Mouse (Mus musculus) lung, embryonic 16.5 days (tissue): ENCODE results near the gene Fahd1. TPM values are rescaled to one million over a fixed set of nuclear protein-coding genes. Genes with fewer than 3 reads are reported as not detected.

ENCODE experiments used
- ATAC-seq: fragments of 200-750 bp; cut with Nextera tagmentation; 2 replicates; pipeline ENCODE4 v1.8.0; 2017; ENCODE audit warnings: low read depth, mild to moderate bottlenecking, moderate library complexity
- H3K27ac ChIP-seq: fragments of 300-500 bp; sonication (generic); 2 replicates; pipeline ENCODE4 v1.5.1; 2014; ENCODE audit warnings: mild to moderate bottlenecking, control low read depth, low read length
- H3K27me3 ChIP-seq: fragments of 300-500 bp; sonication (generic); 2 replicates; pipeline ENCODE4 v1.6.1; 2014; ENCODE audit warnings: low read depth, low read length, mixed read lengths; ENCODE audit not compliant: control insufficient read depth, insufficient read depth
- H3K36me3 ChIP-seq: fragments of 300-500 bp; sonication (generic); 2 replicates; pipeline ENCODE4 v1.6.1; 2014; ENCODE audit warnings: low read length; ENCODE audit not compliant: control insufficient read depth, insufficient read depth
- H3K4me1 ChIP-seq: fragments of 300-500 bp; sonication (generic); replicated peaks from 2 replicates; pipeline ENCODE4 v1.6.1; 2014; ENCODE audit warnings: low read length, mixed read lengths; ENCODE audit not compliant: control insufficient read depth, insufficient read depth
- H3K4me2 ChIP-seq: fragments of 300-500 bp; sonication (generic); 2 replicates; pipeline ENCODE4 v1.6.1; 2014; ENCODE audit warnings: low read depth, low read length, control low read depth
- H3K4me3 ChIP-seq: fragments of 300-500 bp; sonication (generic); 2 replicates; pipeline ENCODE4 v1.5.1; 2014; ENCODE audit warnings: mild to moderate bottlenecking, low read length, control low read depth
- H3K9ac ChIP-seq: fragments of 300-500 bp; sonication (generic); 2 replicates; pipeline ENCODE4 v1.6.1; 2014; ENCODE audit warnings: low read length, control low read depth
- H3K9me3 ChIP-seq: fragments of 300-500 bp; sonication (generic); 2 replicates; pipeline ENCODE4 v1.6.1; 2016; ENCODE audit warnings: low read length; ENCODE audit not compliant: control insufficient read depth
- WGBS: fragments of 180-500 bp; shearing (Covaris S2); extraction: QIAGEN DNeasy Blood & Tissue Kit; methylation state at CpG from one replicate; pipeline ENCODE4 v1.1.7; 2014; 5-methylcytosine and 5-hydroxymethylcytosine counted together
- polyA plus RNA-seq: library from polyadenylated mRNA; unstranded; fragments of >200 nt; fragmentation: Nextera tagmentation; extraction: Ambion mirVana; gene quantifications from 2 replicates; pipeline ENCODE4 v1.2.1, GENCODE M21; 2015

The Fahd1 gene
- 16.7 and 17.6 TPM in 2 replicates for polyA plus RNA-seq

GRCm38 (mm10) chr17:24850065-24850772, at the start of gene Fahd1:
Gene Fahd1, minus strand, starts transcription at chr17:24850364.
- H3K36me3 ChIP-seq = peaks cover 5% of the 10 kb centered on the region; the same call in 1 of the 2 replicates
- H3K27ac ChIP-seq = peak within 1 kb of the TSS; percentile 97
- H3K4me1 ChIP-seq = peaks cover 12% of the 10 kb centered on the region
- H3K27me3 ChIP-seq = peaks cover 5% of the 10 kb centered on the region
- H3K9me3 ChIP-seq = no peaks in the 10 kb centered on the region
- peak within 1 kb of the TSS; percentile 88 for H3K4me3 ChIP-seq
- H3K4me2 ChIP-seq = peak within 1 kb of the TSS; percentile 94
- under 1% methylated on average over 57 of the region's 58 CpGs for WGBS
- ATAC-seq = peak; percentile 100
- peak within 1 kb of the TSS; percentile 85 for H3K9ac ChIP-seq

GRCm38 (mm10) chr17:24899153-24899552, 49.0 kb upstream of the Fahd1 start:
- WGBS = 80% methylated on average over 5 of the region's 5 CpGs
- Histone ChIP-seq H3K27me3 (no peaks in the 10 kb centered on the region), H3K36me3 (peaks cover 37% of the 10 kb centered on the region), H3K9ac (no peak overlapping the region), H3K4me3 (no peak overlapping the region), H3K9me3 (no peaks in the 10 kb centered on the region), H3K4me1 (peaks cover 17% of the 10 kb centered on the region), H3K27ac (no peak overlapping the region), H3K4me2 (no peak overlapping the region)
- ATAC-seq = no peak

- Histone ChIP-seq H3K36me3 (peaks cover 32% of the 10 kb centered on the region), H3K27me3 (no peaks in the 10 kb centered on the region), H3K4me3 (no peak overlapping the region), H3K9ac (no peak overlapping the region), H3K4me2 (no peak overlapping the region), H3K9me3 (no peaks in the 10 kb centered on the region), H3K4me1 (peaks cover 21% of the 10 kb centered on the region), H3K27ac (no peak overlapping the region)
- ATAC-seq = no peak
- 73% methylated on average over 4 of the region's 4 CpGs for WGBS
Observed at GRCm38 (mm10) chr17:24898041-24898854, 48.1 kb upstream of the Fahd1 start.

GRCm38 (mm10) chr17:24897600-24897999, 47.4 kb upstream of the Fahd1 start:
- H3K27me3 ChIP-seq = no peaks in the 10 kb centered on the region
- H3K9ac ChIP-seq = no peak overlapping the region; the same call in 1 of the 2 replicates
- H3K36me3 ChIP-seq = peaks cover 36% of the 10 kb centered on the region
- WGBS = 71% methylated on average over 4 of the region's 4 CpGs
- no peak overlapping the region for H3K4me3 ChIP-seq
- H3K9me3 ChIP-seq = no peaks in the 10 kb centered on the region
- H3K4me1 ChIP-seq = peaks cover 21% of the 10 kb centered on the region
- H3K4me2 ChIP-seq = no peak overlapping the region
- no peak for ATAC-seq
- no peak overlapping the region for H3K27ac ChIP-seq

GRCm38 (mm10) chr17:24896993-24897269, 46.8 kb upstream of the Fahd1 start:
- peak overlapping the region; percentile 54 for H3K27ac ChIP-seq

GRCm38 (mm10) chr17:24896241-24896992, 46.3 kb upstream of the Fahd1 start, which contains the start of gene Nme3:
Gene Nme3, plus strand, starts transcription at chr17:24896500.
- 1% methylated on average over 50 of the region's 50 CpGs for WGBS

More at GRCm38 (mm10) chr17:24896993-24897269, 46.8 kb upstream of the Fahd1 start:
- H3K36me3 ChIP-seq = peaks cover 36% of the 10 kb centered on the region
- 22% methylated on average over 11 of the region's 11 CpGs for WGBS
- peak overlapping the region; percentile 97 for H3K4me2 ChIP-seq
- ATAC-seq = no peak
- H3K9me3 ChIP-seq = no peaks in the 10 kb centered on the region
- no peaks in the 10 kb centered on the region for H3K27me3 ChIP-seq
- peak overlapping the region; percentile 96 for H3K9ac ChIP-seq
- H3K4me1 ChIP-seq = peaks cover 21% of the 10 kb centered on the region
- H3K4me3 ChIP-seq = peak overlapping the region; percentile 61

GRCm38 (mm10) chr17:24895571-24896240, 45.5 kb upstream of the Fahd1 start:
- H3K4me3 ChIP-seq = peak overlapping the region; percentile 61
- peak overlapping the region; percentile 86 for H3K27ac ChIP-seq
- H3K9ac ChIP-seq = peak overlapping the region; percentile 96
- no peaks in the 10 kb centered on the region for H3K27me3 ChIP-seq
- 7% methylated on average over 23 of the region's 23 CpGs for WGBS
- H3K4me2 ChIP-seq = peak overlapping the region; percentile 97
- ATAC-seq = no peak
- H3K36me3 ChIP-seq = peaks cover 39% of the 10 kb centered on the region
- H3K9me3 ChIP-seq = no peaks in the 10 kb centered on the region
- H3K4me1 ChIP-seq = peaks cover 21% of the 10 kb centered on the region

More at GRCm38 (mm10) chr17:24896241-24896992, 46.3 kb upstream of the Fahd1 start, which contains the start of gene Nme3:
- Histone ChIP-seq H3K27ac (peak within 1 kb of the TSS; percentile 86), H3K4me1 (peaks cover 21% of the 10 kb centered on the region), H3K27me3 (no peaks in the 10 kb centered on the region), H3K4me2 (peak within 1 kb of the TSS; percentile 97), H3K9me3 (no peaks in the 10 kb centered on the region), H3K9ac (peak within 1 kb of the TSS; percentile 96), H3K4me3 (peak within 1 kb of the TSS; percentile 61), H3K36me3 (peaks cover 37% of the 10 kb centered on the region)
- ATAC-seq = peak; percentile 77

- ATAC-seq = peak; percentile 61
- peaks cover 39% of the 10 kb centered on the region for H3K36me3 ChIP-seq
- H3K27ac ChIP-seq = peak within 1 kb of the TSS; percentile 86
- no peaks in the 10 kb centered on the region for H3K27me3 ChIP-seq
- H3K4me2 ChIP-seq = peak within 1 kb of the TSS; percentile 97
- H3K9me3 ChIP-seq = no peaks in the 10 kb centered on the region
- H3K9ac ChIP-seq = peak within 1 kb of the TSS; percentile 96
- peak within 1 kb of the TSS; percentile 61 for H3K4me3 ChIP-seq
- peaks cover 21% of the 10 kb centered on the region for H3K4me1 ChIP-seq
- WGBS = under 1% methylated on average over 61 of the region's 62 CpGs
Observed at GRCm38 (mm10) chr17:24894995-24895547, 44.9 kb upstream of the Fahd1 start, which contains the start of the genes Eme2 and Mrps34. Gene Eme2, minus strand, starts transcription at chr17:24895087. Gene Mrps34, plus strand, starts transcription at chr17:24895116.
